Mouse (Mus musculus) CD8-positive naive resting alpha-beta T cell, adult 2 months (primary cell): ENCODE measurements around the gene 4930562C15Rik.

Source experiments
- DNase-seq, 2 experiments: peaks; one replicate each; pipeline ENCODE4 v3.0.0; 2022; ENCODE audit warnings: low read depth in 2 of 2, low spot score in 2 of 2

4930562C15Rik gene

GRCm38 (mm10) chr16:4890201-4890709 lies 55.0 kb downstream of the 4930562C15Rik start:
- DNase-seq, result no peak

GRCm38 (mm10) chr16:4892171-4892570 lies 57.0 kb downstream of the 4930562C15Rik start:
- DNase-seq, result no peak

- DNase-seq, result no peak
Measured at GRCm38 (mm10) chr16:4894201-4894908, 59.1 kb downstream of the 4930562C15Rik start.

GRCm38 (mm10) chr16:4896249-4897027 lies 61.2 kb downstream of the 4930562C15Rik start:
- DNase-seq, result no peak

- DNase-seq, result no peak
Measured at GRCm38 (mm10) chr16:4897146-4897730, 62.0 kb downstream of the 4930562C15Rik start.

- no peak for DNase-seq
Measured at GRCm38 (mm10) chr16:4898881-4899280, 63.7 kb downstream of the 4930562C15Rik start.

GRCm38 (mm10) chr16:4899711-4900110 lies 64.5 kb downstream of the 4930562C15Rik start:
- no peak for DNase-seq

GRCm38 (mm10) chr16:4901167-4901566 lies 66.0 kb downstream of the 4930562C15Rik start:
- DNase-seq, result no peak

GRCm38 (mm10) chr16:4902390-4902789 lies 67.2 kb downstream of the 4930562C15Rik start:
- DNase-seq, result no peak

GRCm38 (mm10) chr16:4903491-4904102 lies 68.4 kb downstream of the 4930562C15Rik start:
- no peak for DNase-seq

- no peak for DNase-seq
Measured at GRCm38 (mm10) chr16:4904878-4905277, 69.7 kb downstream of the 4930562C15Rik start.

GRCm38 (mm10) chr16:4905591-4905990 lies 70.4 kb downstream of the 4930562C15Rik start:
- no peak for DNase-seq

GRCm38 (mm10) chr16:4906559-4906958 lies 71.3 kb downstream of the 4930562C15Rik start:
- DNase-seq, result no peak

GRCm38 (mm10) chr16:4907386-4907785 lies 72.2 kb downstream of the 4930562C15Rik start:
- DNase-seq, result no peak

- DNase-seq, result no peak
Measured at GRCm38 (mm10) chr16:4907972-4908371, 72.8 kb downstream of the 4930562C15Rik start.

GRCm38 (mm10) chr16:4909745-4910144 lies 74.5 kb downstream of the 4930562C15Rik start:
- peak in 1 of 2 experiments; percentile 37 for DNase-seq

GRCm38 (mm10) chr16:4910758-4911157 lies 75.5 kb downstream of the 4930562C15Rik start:
- DNase-seq, result no peak

- no peak for DNase-seq
Measured at GRCm38 (mm10) chr16:4912074-4912648, 76.9 kb downstream of the 4930562C15Rik start.

- DNase-seq, result no peak
Measured at GRCm38 (mm10) chr16:4912907-4913782, 77.9 kb downstream of the 4930562C15Rik start.
